Mouse (Mus musculus): Measurements from ENCODE around the gene Cplx2. TPM values are rescaled to one million over a fixed set of nuclear protein-coding genes. Genes with fewer than 3 reads are reported as not detected.

Gene Cplx2
- polyA plus RNA-seq, 1 experiment from 2014 or later, result 14.7 TPM

DNA sequence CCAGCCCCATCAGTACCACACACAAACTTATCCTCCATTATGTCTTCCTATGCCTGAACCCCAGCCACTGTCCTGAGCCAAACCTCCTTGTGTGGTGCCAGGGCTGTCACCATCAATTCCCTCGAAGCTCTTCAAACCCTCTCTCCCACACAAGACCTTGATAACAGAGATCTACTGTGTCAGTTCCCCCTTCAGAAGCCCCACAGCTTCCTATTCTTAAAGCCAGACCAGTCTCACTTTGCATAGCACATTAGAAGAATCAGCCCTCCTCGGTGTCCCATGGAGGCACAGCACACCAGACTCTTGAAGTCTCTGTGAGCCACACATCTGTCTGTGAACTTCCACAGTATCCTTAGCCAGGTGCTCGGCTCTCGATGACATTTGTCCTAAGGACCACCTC lies 41.6 kb downstream of the Cplx2 start:
- WGBS, result 87% methylated on average over 4 of the region's 4 CpGs

DNA sequence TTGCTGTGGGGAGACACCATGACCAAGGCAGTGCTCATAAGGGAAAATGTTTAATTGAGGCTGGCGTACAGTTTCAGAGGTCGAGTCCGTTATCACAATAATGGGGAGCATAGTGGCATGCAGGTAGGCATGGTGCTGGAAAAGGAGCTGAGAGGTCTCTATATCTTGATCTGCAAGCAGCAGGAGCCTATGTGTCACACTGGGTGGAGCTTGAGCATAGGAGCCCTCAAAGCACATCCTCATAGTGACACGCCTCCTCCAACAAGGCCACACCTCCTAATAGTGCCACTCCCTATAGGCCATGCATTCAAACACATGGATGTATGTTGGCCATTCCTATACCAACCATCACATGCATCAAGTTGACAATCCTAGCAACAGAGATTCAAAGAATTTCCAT lies 43.9 kb downstream of the Cplx2 start:
- no peak for ATAC-seq (ENCODE audit: low read depth)
- Histone ChIP-seq H3K4me3 (no peak overlapping the region), H3K4me2 (no peak overlapping the region), H3K36me3 (no peaks in the 10 kb centered on the region), H3K9me3 (no peaks in the 10 kb centered on the region), H3K4me1 (replicated peaks) (peaks cover 26% of the 10 kb centered on the region), H3K27ac (replicated peaks) (no peak overlapping the region), H3K9ac (no peak overlapping the region), H3K27me3 (no peaks in the 10 kb centered on the region)
- 92% methylated on average over 4 of the region's 4 CpGs for WGBS

More for the DNA sequence above, 41.6 kb downstream of the Cplx2 start:
- Histone ChIP-seq H3K4me3 (no peak overlapping the region), H3K27me3 (no peaks in the 10 kb centered on the region), H3K27ac (replicated peaks) (no peak overlapping the region), H3K9ac (no peak overlapping the region), H3K4me2 (no peak overlapping the region), H3K4me1 (replicated peaks) (peaks cover 13% of the 10 kb centered on the region; the same call in 1 of the 2 replicates), H3K9me3 (no peaks in the 10 kb centered on the region), H3K36me3 (no peaks in the 10 kb centered on the region)
- ATAC-seq (ENCODE audit: low read depth), result no peak

DNA sequence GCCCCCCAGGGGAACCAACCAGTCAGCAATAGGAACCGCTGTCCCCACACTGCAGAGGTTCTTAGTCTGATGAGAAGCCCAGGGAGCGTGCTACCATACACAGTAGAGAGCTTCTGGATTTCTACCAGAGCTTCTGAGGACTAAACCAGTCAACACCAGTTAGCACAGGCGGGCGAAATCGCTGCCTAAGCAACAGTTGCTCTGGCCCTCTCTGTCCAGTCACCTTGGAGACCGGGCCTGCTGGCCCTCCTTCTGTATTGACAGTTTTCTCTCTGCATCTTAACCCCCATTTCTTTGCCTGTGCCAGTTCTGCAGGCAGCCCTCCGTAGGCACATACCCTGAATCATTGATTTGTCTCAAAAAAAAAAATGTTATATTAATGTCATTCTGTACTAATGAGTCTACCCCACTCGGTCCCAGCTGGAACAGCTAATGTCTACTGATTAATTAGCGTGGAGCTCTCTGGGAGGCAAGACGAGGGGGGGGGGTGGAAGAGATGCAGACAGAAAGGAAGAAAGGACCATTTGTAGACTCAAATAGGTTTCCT lies 47.7 kb downstream of the Cplx2 start:
- no peaks in the 10 kb centered on the region for H3K9me3 ChIP-seq
- ATAC-seq (ENCODE audit: low read depth), result peak; percentile 59; the same call in 1 of the 2 replicates
- 52% methylated on average over 10 of the region's 10 CpGs for WGBS

DNA sequence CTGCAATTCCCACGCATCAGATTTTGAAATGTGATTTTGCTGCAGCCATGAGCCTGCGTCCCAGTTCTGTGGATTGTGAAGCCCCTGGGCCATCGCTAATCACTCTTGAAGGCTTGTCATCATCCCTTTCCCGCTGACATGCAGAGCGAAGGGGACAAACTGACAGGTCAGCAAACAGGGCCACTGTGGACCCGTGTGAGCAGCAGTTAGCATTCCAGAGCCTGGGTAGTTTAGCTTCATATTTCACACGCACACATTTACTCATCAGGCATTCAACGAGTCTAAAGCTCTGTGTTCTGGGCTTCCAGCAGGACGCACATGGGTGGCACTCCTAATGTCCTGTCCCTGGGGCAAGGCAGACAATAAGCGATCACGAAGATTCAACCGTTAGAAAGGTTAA lies 49.1 kb downstream of the Cplx2 start:
- 66% methylated on average over 12 of the region's 12 CpGs for WGBS

More for the DNA sequence above, 47.7 kb downstream of the Cplx2 start:
- no peak overlapping the region for H3K9ac ChIP-seq
- H3K4me2 ChIP-seq, result no peak overlapping the region
- peaks cover 18% of the 10 kb centered on the region for H3K4me1 ChIP-seq (replicated peaks)
- H3K27ac ChIP-seq (replicated peaks), result peak overlapping the region; percentile 52
- no peak overlapping the region for H3K4me3 ChIP-seq
- H3K27me3 ChIP-seq, result no peaks in the 10 kb centered on the region
- H3K36me3 ChIP-seq, result no peaks in the 10 kb centered on the region

DNA sequence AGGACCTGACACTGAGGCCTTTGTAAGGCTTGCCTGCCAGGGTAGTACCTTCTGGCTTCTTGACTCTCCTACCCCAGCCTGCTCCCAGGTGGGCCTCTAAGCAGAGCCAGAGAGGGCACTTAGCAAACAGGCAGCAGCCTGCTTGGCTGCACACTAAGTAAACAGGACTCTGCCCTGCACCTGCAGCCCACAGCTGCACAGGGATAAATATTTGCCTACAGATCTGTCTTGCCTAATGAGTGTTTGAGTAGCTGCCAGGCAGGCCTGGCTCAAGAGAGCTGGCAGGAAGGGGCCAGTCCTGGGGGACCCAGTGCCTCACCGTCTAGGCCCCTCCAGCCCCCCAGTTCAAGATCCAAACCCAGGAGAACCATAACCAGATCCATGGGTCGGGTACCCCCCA lies 54.1 kb downstream of the Cplx2 start:
- ATAC-seq (ENCODE audit: low read depth), result peak; percentile 78

More for the DNA sequence above, 49.1 kb downstream of the Cplx2 start:
- Histone ChIP-seq H3K9ac (no peak overlapping the region), H3K4me2 (no peak overlapping the region), H3K4me1 (replicated peaks) (peaks cover 31% of the 10 kb centered on the region), H3K27ac (replicated peaks) (no peak overlapping the region), H3K4me3 (no peak overlapping the region), H3K27me3 (no peaks in the 10 kb centered on the region), H3K36me3 (no peaks in the 10 kb centered on the region), H3K9me3 (no peaks in the 10 kb centered on the region)
- no peak for ATAC-seq (ENCODE audit: low read depth)

DNA sequence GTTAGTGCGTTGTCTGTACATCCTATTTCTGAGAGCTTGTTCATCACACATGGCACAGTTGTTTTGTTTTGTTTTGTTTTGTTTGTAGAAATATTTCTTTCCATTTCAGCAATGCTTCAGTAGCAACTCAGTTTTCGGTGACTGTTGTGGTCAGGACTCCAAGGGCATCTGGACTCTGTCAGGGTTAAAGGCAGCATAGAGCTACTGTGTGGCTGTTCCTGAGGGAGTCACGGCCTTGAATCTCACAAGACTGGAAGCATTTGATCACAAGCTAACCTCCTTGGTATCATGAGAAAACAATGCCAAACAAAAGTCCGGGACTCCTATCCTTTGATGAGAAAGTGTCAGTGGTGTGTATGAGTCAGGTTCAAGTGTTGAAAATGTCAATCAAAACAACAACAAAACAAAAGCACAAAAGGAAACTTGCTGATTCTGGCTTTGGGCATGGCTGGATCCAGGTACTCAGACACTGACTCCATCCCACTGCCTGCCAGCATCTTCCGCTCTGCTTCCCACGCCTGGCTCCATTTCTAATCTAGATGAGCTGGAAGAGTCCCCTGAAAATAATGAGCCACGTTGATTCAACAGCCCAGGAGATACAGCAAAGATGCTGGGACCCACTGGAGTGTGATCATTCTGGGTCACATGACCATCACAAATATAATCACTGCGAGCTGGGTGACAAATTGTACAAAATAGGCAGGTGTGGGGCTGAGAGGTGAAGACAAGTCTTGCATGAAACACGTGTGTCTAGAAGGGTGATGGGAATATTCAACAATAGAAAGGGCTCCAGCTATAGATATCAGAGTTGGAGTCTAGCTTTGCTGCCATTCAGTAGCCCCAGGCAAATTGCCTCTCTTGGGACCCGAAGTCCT lies 55.9 kb downstream of the Cplx2 start:
- no peaks in the 10 kb centered on the region for H3K27me3 ChIP-seq
- no peak for ATAC-seq (ENCODE audit: low read depth)
- H3K4me2 ChIP-seq, result no peak overlapping the region
- peaks cover 19% of the 10 kb centered on the region for H3K4me1 ChIP-seq (replicated peaks)
- no peak overlapping the region for H3K9ac ChIP-seq
- 79% methylated on average over 10 of the region's 10 CpGs for WGBS
- no peaks in the 10 kb centered on the region for H3K36me3 ChIP-seq
- H3K9me3 ChIP-seq, result no peaks in the 10 kb centered on the region
- H3K27ac ChIP-seq (replicated peaks), result no peak overlapping the region
- no peak overlapping the region for H3K4me3 ChIP-seq

More for the DNA sequence above, 54.1 kb downstream of the Cplx2 start:
- Histone ChIP-seq H3K4me2 (no peak overlapping the region), H3K27me3 (no peaks in the 10 kb centered on the region), H3K36me3 (no peaks in the 10 kb centered on the region), H3K4me3 (no peak overlapping the region), H3K9me3 (no peaks in the 10 kb centered on the region), H3K4me1 (replicated peaks) (peaks cover 20% of the 10 kb centered on the region), H3K9ac (no peak overlapping the region), H3K27ac (replicated peaks) (peak overlapping the region; percentile 69)
- WGBS, result 43% methylated on average over 2 of the region's 2 CpGs

DNA sequence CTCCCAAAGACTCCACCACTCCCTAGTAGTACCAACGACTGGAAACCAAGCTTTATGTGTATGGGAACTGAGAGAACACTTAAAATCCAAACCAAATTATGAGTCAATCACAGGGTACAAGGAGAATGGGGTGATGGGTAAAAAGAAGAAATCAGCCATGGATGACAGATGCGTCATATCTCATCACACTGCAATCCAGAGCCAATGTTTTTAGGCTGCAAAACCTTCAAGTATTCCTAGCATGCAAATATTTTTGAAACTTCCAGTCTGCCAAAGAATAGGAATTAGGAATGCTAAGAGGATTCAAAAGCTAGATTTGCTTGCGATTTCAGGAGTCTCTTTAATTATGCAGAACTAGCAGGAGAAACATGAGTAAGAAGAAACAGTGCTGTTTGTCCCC lies 57.6 kb downstream of the Cplx2 start:
- Histone ChIP-seq H3K9ac (no peak overlapping the region), H3K36me3 (no peaks in the 10 kb centered on the region), H3K27me3 (no peaks in the 10 kb centered on the region), H3K9me3 (no peaks in the 10 kb centered on the region), H3K27ac (replicated peaks) (no peak overlapping the region), H3K4me1 (replicated peaks) (peaks cover 18% of the 10 kb centered on the region), H3K4me2 (no peak overlapping the region), H3K4me3 (no peak overlapping the region)
- WGBS, result 79% methylated on average over 3 of the region's 3 CpGs
- ATAC-seq (ENCODE audit: low read depth), result no peak

DNA sequence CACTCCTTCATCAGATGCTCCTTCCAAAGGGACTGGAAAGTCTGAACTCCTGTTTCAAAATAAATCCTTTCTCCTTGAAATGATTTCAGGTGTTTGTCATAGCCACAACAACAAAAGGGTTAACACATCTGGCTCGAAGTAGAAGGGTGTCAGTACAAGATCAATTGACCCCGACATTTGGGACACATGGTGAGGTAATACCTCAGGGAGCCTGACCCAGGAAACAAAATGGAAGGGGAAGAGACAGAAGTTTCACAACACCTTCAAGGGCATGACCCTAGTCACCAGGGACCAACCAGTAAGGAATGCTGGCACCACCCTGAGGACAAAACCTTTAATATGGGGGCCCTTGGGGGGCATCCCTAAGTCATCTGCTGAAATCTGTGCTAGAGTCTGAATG lies 58.9 kb downstream of the Cplx2 start:
- no peak for ATAC-seq (ENCODE audit: low read depth)
- WGBS, result 62% methylated on average over 2 of the region's 2 CpGs
- Histone ChIP-seq H3K9me3 (no peaks in the 10 kb centered on the region), H3K27ac (replicated peaks) (no peak overlapping the region), H3K36me3 (no peaks in the 10 kb centered on the region), H3K4me3 (no peak overlapping the region), H3K4me1 (replicated peaks) (peaks cover 6% of the 10 kb centered on the region), H3K4me2 (no peak overlapping the region), H3K9ac (no peak overlapping the region), H3K27me3 (no peaks in the 10 kb centered on the region)

DNA sequence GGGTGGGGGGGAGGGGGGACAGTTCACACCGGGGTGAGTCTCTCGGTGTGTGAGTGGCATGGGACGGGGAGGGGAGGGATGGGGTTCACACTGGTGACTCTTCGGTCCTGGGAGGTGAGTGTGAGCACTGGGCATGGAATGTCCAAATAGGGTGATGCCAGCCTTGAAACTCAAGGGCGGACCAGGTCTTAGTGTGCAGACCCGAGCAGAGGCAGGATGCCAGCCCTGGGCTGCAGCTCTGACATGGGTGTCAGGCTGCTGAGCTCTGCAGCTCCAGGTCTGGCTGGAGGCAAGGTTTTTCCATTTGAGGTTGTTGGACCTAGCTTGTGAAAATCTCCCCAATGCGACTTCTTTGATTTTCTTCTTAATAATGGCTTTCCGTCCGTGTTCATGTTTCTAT lies 60.0 kb downstream of the Cplx2 start:
- H3K27ac ChIP-seq (replicated peaks), result no peak overlapping the region
- no peak overlapping the region for H3K9ac ChIP-seq
- H3K4me3 ChIP-seq, result no peak overlapping the region
- H3K4me2 ChIP-seq, result no peak overlapping the region
- ATAC-seq (ENCODE audit: low read depth), result no peak
- no peaks in the 10 kb centered on the region for H3K36me3 ChIP-seq
- H3K9me3 ChIP-seq, result no peaks in the 10 kb centered on the region
- no peaks in the 10 kb centered on the region for H3K27me3 ChIP-seq
- 82% methylated on average over 9 of the region's 9 CpGs for WGBS
- H3K4me1 ChIP-seq (replicated peaks), result no peaks in the 10 kb centered on the region

Other genes starting within 250 kb of the Cplx2 start
- 0.25 and 0.26 TPM in 2 replicates for gene Hrh2, start 179.2 kb upstream of the Cplx2 start, polyA plus RNA-seq (2015; fragmentation: Nextera tagmentation; extraction: Ambion mirVana)
- gene Thoc3, start 97.5 kb downstream of the Cplx2 start, polyA plus RNA-seq (2015; fragmentation: Nextera tagmentation; extraction: Ambion mirVana), result 89.6 and 94.1 TPM in 2 replicates
- 17.7 and 20.3 TPM in 2 replicates for gene Simc1, start 132.4 kb downstream of the Cplx2 start, polyA plus RNA-seq (2015; fragmentation: Nextera tagmentation; extraction: Ambion mirVana)
- gene 4833439L19Rik, start 194.1 kb downstream of the Cplx2 start, polyA plus RNA-seq (2015; fragmentation: Nextera tagmentation; extraction: Ambion mirVana), result 246 and 252 TPM in 2 replicates
- 65.8 and 67.0 TPM in 2 replicates for gene Arl10, start 203.7 kb downstream of the Cplx2 start, polyA plus RNA-seq (2015; fragmentation: Nextera tagmentation; extraction: Ambion mirVana)
- 56.0 and 67.5 TPM in 2 replicates for gene Nop16, start 218.7 kb downstream of the Cplx2 start, polyA plus RNA-seq (2015; fragmentation: Nextera tagmentation; extraction: Ambion mirVana)
- 216 and 245 TPM in 2 replicates for gene Higd2a, start 218.9 kb downstream of the Cplx2 start, polyA plus RNA-seq (2015; fragmentation: Nextera tagmentation; extraction: Ambion mirVana)
- 137 and 142 TPM in 2 replicates for gene Cltb, start 240.0 kb downstream of the Cplx2 start, polyA plus RNA-seq (2015; fragmentation: Nextera tagmentation; extraction: Ambion mirVana)